Comparison of ENCODE assay signal across 11 mouse cellular contexts in the genomic region with DNA sequence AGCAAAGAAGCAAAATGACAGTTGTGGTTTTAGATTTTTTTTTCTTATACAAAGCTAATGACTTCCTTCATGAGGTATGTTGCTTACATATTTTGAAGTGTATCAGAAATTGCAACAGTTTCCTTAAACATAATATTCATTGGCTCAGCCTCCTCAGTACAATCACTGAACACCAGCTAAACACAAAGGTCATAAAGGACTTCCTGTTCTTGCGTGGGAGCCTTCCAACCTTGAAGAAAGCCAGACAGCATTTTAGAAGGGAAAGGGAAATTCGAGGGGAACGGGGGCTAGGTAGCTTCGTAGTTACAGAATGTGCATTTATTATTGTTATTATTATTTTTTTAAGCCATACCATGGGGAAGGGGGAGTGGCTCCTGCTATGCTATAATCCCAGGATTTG.
"Had no signal": no experiment of that assay in that cellular context is flagged by ENCODE, and none has a peak within 500 bp of the region (broad histone marks: within the 10 kb centered on the region; RNA-seq: fewer than 3 reads in every experiment).

No protein-coding gene starts in this region.

- H3K4me3 ChIP-seq: limb, embryonic 15.5 days; liver, embryonic 12.5 days; lung, embryonic 15.5 days; midbrain, embryonic 12.5 days; stomach, embryonic 15.5 days had no signal

- DNase-seq: kidney, adult 8-10 months; kidney, postnatal 10 days; right cerebral cortex, postnatal 14 days; thymus, adult 2 months; thymus, postnatal 25 days had no signal

- ATAC-seq: liver, embryonic 12.5 days; midbrain, embryonic 16.5 days had no signal

- H3K9me3 ChIP-seq: limb, embryonic 15.5 days; liver, embryonic 12.5 days; lung, embryonic 15.5 days; midbrain, embryonic 12.5 days; stomach, embryonic 15.5 days had no signal

- H3K9ac ChIP-seq: limb, embryonic 15.5 days; liver, embryonic 12.5 days; lung, embryonic 15.5 days; midbrain, embryonic 12.5 days; stomach, embryonic 15.5 days had no signal

- H3K4me2 ChIP-seq: limb, embryonic 15.5 days; liver, embryonic 12.5 days; lung, embryonic 15.5 days; midbrain, embryonic 12.5 days; stomach, embryonic 15.5 days had no signal

- H3K27ac ChIP-seq: limb, embryonic 15.5 days; liver, embryonic 12.5 days; lung, embryonic 15.5 days; midbrain, embryonic 12.5 days; stomach, embryonic 15.5 days had no signal

- H3K36me3 ChIP-seq: liver, embryonic 12.5 days; lung, embryonic 15.5 days; stomach, embryonic 15.5 days had no signal

- H3K27me3 ChIP-seq: limb, embryonic 15.5 days; lung, embryonic 15.5 days; stomach, embryonic 15.5 days had no signal
